In the genomic region with DNA sequence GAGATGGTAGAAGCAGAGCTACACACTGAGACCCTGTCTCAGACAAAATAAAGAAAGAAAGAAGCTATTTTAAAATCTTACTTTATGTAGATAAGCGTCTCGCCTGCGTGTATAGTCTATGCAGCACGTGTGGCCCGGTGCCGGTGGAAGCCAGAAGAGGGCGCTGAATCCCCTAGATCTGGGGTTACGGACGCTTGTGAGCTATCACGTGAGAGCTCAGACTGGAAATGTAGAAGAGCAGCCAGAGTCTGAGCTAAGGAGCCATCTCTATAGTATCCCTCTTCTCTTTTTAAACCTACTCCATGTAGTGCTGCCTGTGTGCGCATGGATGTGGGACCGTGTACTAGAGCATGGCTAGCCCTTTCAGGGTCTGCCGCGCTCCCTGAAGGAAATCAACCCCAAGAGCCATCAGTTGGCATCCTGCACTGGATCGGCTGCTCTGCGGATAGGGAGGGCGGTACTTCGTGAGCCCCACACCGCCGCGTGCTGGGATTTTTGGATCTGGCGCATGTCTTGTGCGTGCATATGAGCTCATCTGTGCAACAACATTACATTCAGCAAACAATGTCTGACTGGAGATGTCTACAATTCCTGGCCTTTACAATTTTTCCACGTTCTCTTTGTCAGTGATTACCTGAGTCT, we compare ENCODE assay signal across 8 mouse cellular contexts. TPM values are rescaled to one million over a fixed set of nuclear protein-coding genes. Genes with fewer than 3 reads are reported as not detected.
A peak's percentile ranks its signal among the peaks of the same experiment; 100 is the strongest.
DNase-seq lines count a peak whose midpoint lies in the region; ATAC-seq lines count a peak whose summit lies in the region.

No protein-coding gene starts in this region.

- no peaks in the 10 kb centered on the region for H3K27me3 ChIP-seq in embryonic facial prominence, embryonic 14.5 days (replicated peaks; ENCODE audit: control insufficient read depth, insufficient read depth, low read length)
- H3K27me3 ChIP-seq in hindbrain, embryonic 12.5 days: no peaks in the 10 kb centered on the region
- no peaks in the 10 kb centered on the region for H3K27me3 ChIP-seq in limb, embryonic 10.5 days (ENCODE audit: low read depth, poor library complexity, severe bottlenecking)

- ATAC-seq in embryonic facial prominence, embryonic 14.5 days (ENCODE audit: low read depth): peak; percentile 84
- ATAC-seq in hindbrain, embryonic 12.5 days (ENCODE audit: low FRiP score): peak; percentile 64

- 40% methylated on average over 24 of the region's 24 CpGs for WGBS in embryonic facial prominence, embryonic 14.5 days
- WGBS in hindbrain, embryonic 12.5 days: 24% methylated on average over 24 of the region's 24 CpGs
- WGBS in limb, embryonic 10.5 days: 28% methylated on average over 24 of the region's 24 CpGs

- peak overlapping the region; percentile 20; the same call in 1 of the 2 replicates for H3K4me3 ChIP-seq in embryonic facial prominence, embryonic 14.5 days (ENCODE audit: low read depth, low read length)
- H3K4me3 ChIP-seq in hindbrain, embryonic 12.5 days: peak overlapping the region; percentile 1; the same call in 1 of the 2 replicates
- H3K4me3 ChIP-seq in limb, embryonic 10.5 days: peak overlapping the region; percentile 41

- no peaks in the 10 kb centered on the region for H3K9me3 ChIP-seq in embryonic facial prominence, embryonic 14.5 days (ENCODE audit: control insufficient read depth, low read length)
- H3K9me3 ChIP-seq in hindbrain, embryonic 12.5 days (replicated peaks): no peaks in the 10 kb centered on the region
- H3K9me3 ChIP-seq in limb, embryonic 10.5 days (replicated peaks): no peaks in the 10 kb centered on the region

- 0 out of 2 replicates have a peak overlapping the region, but pooled peaks have one; percentile 25 for H3K9ac ChIP-seq in embryonic facial prominence, embryonic 14.5 days (ENCODE audit: low read depth, low read length)
- no peak overlapping the region for H3K9ac ChIP-seq in hindbrain, embryonic 12.5 days

- no peaks in the 10 kb centered on the region; the same call in 1 of the 2 replicates for H3K4me1 ChIP-seq in embryonic facial prominence, embryonic 14.5 days (ENCODE audit: control insufficient read depth, insufficient read depth, low read length)
- H3K4me1 ChIP-seq in hindbrain, embryonic 12.5 days: peaks cover 12% of the 10 kb centered on the region
- H3K4me1 ChIP-seq in limb, embryonic 10.5 days: peaks cover 14% of the 10 kb centered on the region

- intact Hi-C loops in left cerebral cortex, postnatal 10 days (cut with DNase I): no loop called here
- intact Hi-C loops in left cerebral cortex, postnatal 36 days (cut with DNase I): no loop called here

- H3K36me3 ChIP-seq in embryonic facial prominence, embryonic 14.5 days (ENCODE audit: control insufficient read depth, insufficient read depth, low read length): peaks cover 6% of the 10 kb centered on the region
- no peaks in the 10 kb centered on the region for H3K36me3 ChIP-seq in hindbrain, embryonic 12.5 days
- H3K36me3 ChIP-seq in limb, embryonic 10.5 days: peaks cover 10% of the 10 kb centered on the region

- peak overlapping the region; percentile 46 for H3K4me2 ChIP-seq in embryonic facial prominence, embryonic 14.5 days (ENCODE audit: low read depth, low read length)
- peak overlapping the region; percentile 40 for H3K4me2 ChIP-seq in hindbrain, embryonic 12.5 days (replicated peaks)

- DNase-seq in left cerebral cortex, postnatal 10 days (ENCODE audit: extremely low spot score in 1 of 2, low spot score in 2 of 2): peak; percentile 62 to 81
- no peak for DNase-seq in left cerebral cortex, postnatal 36 days (ENCODE audit: low spot score in 2 of 2)
- peak; percentile 33 to 54 for DNase-seq in adrenal gland, adult 18-20 months (ENCODE audit: low spot score in 2 of 2)
- DNase-seq in embryonic facial prominence, embryonic 14.5 days (ENCODE audit: low spot score): peak; percentile 87
- peak; percentile 77 for DNase-seq in limb, embryonic 10.5 days (ENCODE audit: low spot score)
- peak; percentile 79 for DNase-seq in mesoderm, embryonic 11.5 days (ENCODE audit: low read depth, low spot score)
- peak; percentile 33 to 64 for DNase-seq in thymus, postnatal 10 days (ENCODE audit: low spot score in 2 of 2)

- H3K27ac ChIP-seq in embryonic facial prominence, embryonic 14.5 days (replicated peaks; ENCODE audit: low read depth, low read length): peak overlapping the region; percentile 66
- H3K27ac ChIP-seq in hindbrain, embryonic 12.5 days: no peak overlapping the region
- H3K27ac ChIP-seq in limb, embryonic 10.5 days: peak overlapping the region; percentile 66

RNA-seq across cellular contexts. Expression of a gene that starts 31.6 kb away (rescaled TPM):
- 1 to 10 TPM; 5.5 to 5.8 TPM for total RNA-seq in left cerebral cortex, postnatal 10 days (2021)
- 1 to 10 TPM; 6.9 to 8.6 TPM for total RNA-seq in left cerebral cortex, postnatal 36 days (2021)
- 10 to 100 TPM; 12.0 to 19.4 TPM for total RNA-seq in adrenal gland, adult 18-20 months (2021)
- 4.0 and 5.1 TPM in 2 replicates for polyA plus RNA-seq in embryonic facial prominence, embryonic 14.5 days (2014; fragmentation: Nextera tagmentation; extraction: Ambion mirVana)
- 7.3 and 9.7 TPM in 2 replicates for polyA plus RNA-seq in hindbrain, embryonic 12.5 days (2016; fragmentation: Nextera tagmentation; extraction: Ambion mirVana)
- polyA plus RNA-seq in limb, embryonic 10.5 days (2016; fragmentation: Nextera tagmentation; extraction: Ambion mirVana): 10.1 and 10.3 TPM in 2 replicates

RNA-seq across cellular contexts. Expression of a gene that starts 33.8 kb away (rescaled TPM):
- total RNA-seq in left cerebral cortex, postnatal 10 days (2021): 10 to 100 TPM; 46.2 to 70.9 TPM
- 100 to 1,000 TPM; 107 to 126 TPM for total RNA-seq in left cerebral cortex, postnatal 36 days (2021)
- total RNA-seq in adrenal gland, adult 18-20 months (2021): 10 to 100 TPM; 20.9 to 29.3 TPM
- polyA plus RNA-seq in embryonic facial prominence, embryonic 14.5 days (2014; fragmentation: Nextera tagmentation; extraction: Ambion mirVana): 94.2 and 111 TPM in 2 replicates
- polyA plus RNA-seq in hindbrain, embryonic 12.5 days (2016; fragmentation: Nextera tagmentation; extraction: Ambion mirVana): 103 and 112 TPM in 2 replicates
- 110 and 139 TPM in 2 replicates for polyA plus RNA-seq in limb, embryonic 10.5 days (2016; fragmentation: Nextera tagmentation; extraction: Ambion mirVana)

RNA-seq across cellular contexts. Expression of a gene that starts 47.5 kb away (rescaled TPM):
- under 1 TPM; 0.45 to 0.51 TPM for total RNA-seq in left cerebral cortex, postnatal 10 days (2021)
- total RNA-seq in left cerebral cortex, postnatal 36 days (2021): under 1 TPM; 0.44 to 0.75 TPM
- under 1 TPM; 0.06 to 0.10 TPM for total RNA-seq in adrenal gland, adult 18-20 months (2021)
- 2.2 and 2.6 TPM in 2 replicates for polyA plus RNA-seq in embryonic facial prominence, embryonic 14.5 days (2014; fragmentation: Nextera tagmentation; extraction: Ambion mirVana)
- 7.4 and 7.9 TPM in 2 replicates for polyA plus RNA-seq in hindbrain, embryonic 12.5 days (2016; fragmentation: Nextera tagmentation; extraction: Ambion mirVana)
- 6.8 and 7.7 TPM in 2 replicates for polyA plus RNA-seq in limb, embryonic 10.5 days (2016; fragmentation: Nextera tagmentation; extraction: Ambion mirVana)

RNA-seq across cellular contexts. Expression of a gene that starts 52.8 kb away (rescaled TPM):
- total RNA-seq in left cerebral cortex, postnatal 10 days (2021): 10 to 100 TPM; 27.9 to 29.7 TPM
- total RNA-seq in left cerebral cortex, postnatal 36 days (2021): 10 to 100 TPM; 18.5 to 20.5 TPM
- total RNA-seq in adrenal gland, adult 18-20 months (2021): 10 to 100 TPM; 13.8 to 17.0 TPM
- 243 and 256 TPM in 2 replicates for polyA plus RNA-seq in embryonic facial prominence, embryonic 14.5 days (2014; fragmentation: Nextera tagmentation; extraction: Ambion mirVana)
- polyA plus RNA-seq in hindbrain, embryonic 12.5 days (2016; fragmentation: Nextera tagmentation; extraction: Ambion mirVana): 193 and 195 TPM in 2 replicates
- polyA plus RNA-seq in limb, embryonic 10.5 days (2016; fragmentation: Nextera tagmentation; extraction: Ambion mirVana): 115 and 133 TPM in 2 replicates

Comparison
In these comparisons a context has a peak if more than half of its experiments do, and no peak if none do; other contexts are left out.
1. DNase-seq: peak in left cerebral cortex, postnatal 10 days (2 of 2), adrenal gland, adult 18-20 months (2 of 2), embryonic facial prominence, embryonic 14.5 days (single experiment), limb, embryonic 10.5 days (single experiment), mesoderm, embryonic 11.5 days (single experiment) and thymus, postnatal 10 days (2 of 2); none in left cerebral cortex, postnatal 36 days (0 of 2).
2. Peak in every context shown above with its lines, with median percentiles within 50 percentile points of each other: H3K4me3 ChIP-seq.